Mouse (Mus musculus) midbrain, embryonic 12.5 days (tissue): Measurements from ENCODE around the gene Cfap99. TPM values are rescaled to one million over a fixed set of nuclear protein-coding genes. Genes with fewer than 3 reads are reported as not detected.

Experiments
- ATAC-seq: fragments of 200-750 bp; cut with Nextera tagmentation; 2 replicates; pipeline ENCODE4 v1.8.0; 2017; ENCODE audit warnings: low read depth, moderate TSS enrichment, moderate library complexity; ENCODE audit not compliant: low FRiP score
- H3K27ac ChIP-seq: fragments of 300-500 bp; sonication (generic); replicated peaks from 2 replicates; pipeline ENCODE4 v1.5.1; 2016; ENCODE audit warnings: mild to moderate bottlenecking
- H3K27me3 ChIP-seq: fragments of 300-500 bp; sonication (generic); 2 replicates; pipeline ENCODE4 v1.6.1; 2016; ENCODE audit warnings: mild to moderate bottlenecking
- H3K36me3 ChIP-seq: fragments of 300-500 bp; sonication (generic); 2 replicates; pipeline ENCODE4 v1.6.1; 2016
- H3K4me1 ChIP-seq: fragments of 300-500 bp; sonication (generic); 2 replicates; pipeline ENCODE4 v1.6.1; 2016
- H3K4me2 ChIP-seq: fragments of 300-500 bp; sonication (generic); replicated peaks from 2 replicates; pipeline ENCODE4 v1.6.1; 2016; ENCODE audit warnings: mild to moderate bottlenecking, moderate library complexity
- H3K4me3 ChIP-seq: fragments of 300-500 bp; sonication (generic); 2 replicates; pipeline ENCODE4 v1.5.1; 2016; ENCODE audit warnings: mild to moderate bottlenecking
- H3K9ac ChIP-seq: fragments of 300-500 bp; sonication (generic); replicated peaks from 2 replicates; pipeline ENCODE4 v1.6.1; 2016; ENCODE audit warnings: mild to moderate bottlenecking, moderate library complexity
- H3K9me3 ChIP-seq: fragments of 300-500 bp; sonication (generic); 2 replicates; pipeline ENCODE4 v1.6.1; 2016; ENCODE audit warnings: mild to moderate bottlenecking
- polyA plus RNA-seq: library from polyadenylated mRNA; unstranded; fragments of >200 nt; fragmentation: Nextera tagmentation; extraction: Ambion mirVana; gene quantifications from 2 replicates; pipeline ENCODE4 v1.2.1, GENCODE M21; 2016

The Cfap99 gene
- polyA plus RNA-seq, 1 experiment from 2014 or later: not detected

- peak overlapping the region; percentile 15 for H3K4me2 ChIP-seq
- H3K27me3 ChIP-seq: no peaks in the 10 kb centered on the region
- peaks cover 23% of the 10 kb centered on the region for H3K4me1 ChIP-seq
- no peak overlapping the region for H3K4me3 ChIP-seq
- no peak overlapping the region for H3K9ac ChIP-seq
- H3K27ac ChIP-seq: no peak overlapping the region
- no peaks in the 10 kb centered on the region for H3K36me3 ChIP-seq
- ATAC-seq: no peak
- H3K9me3 ChIP-seq: no peaks in the 10 kb centered on the region
Observed at GRCm38 (mm10) chr5:34372141-34372540, 83.7 kb downstream of the Cfap99 start.

GRCm38 (mm10) chr5:34372541-34372940, 84.1 kb downstream of the Cfap99 start:
- no peak overlapping the region for H3K9ac ChIP-seq
- H3K4me2 ChIP-seq: peak overlapping the region; percentile 15
- ATAC-seq: no peak
- H3K36me3 ChIP-seq: no peaks in the 10 kb centered on the region
- H3K4me1 ChIP-seq: peaks cover 23% of the 10 kb centered on the region
- H3K9me3 ChIP-seq: no peaks in the 10 kb centered on the region
- no peak overlapping the region for H3K27ac ChIP-seq
- no peak overlapping the region for H3K4me3 ChIP-seq
- H3K27me3 ChIP-seq: no peaks in the 10 kb centered on the region

Other genes with a start within 250 kb of the Cfap99 start
- 0.51 and 1.3 TPM in 2 replicates for gene Poln, start 119.2 kb upstream of the Cfap99 start, polyA plus RNA-seq
- 37.0 and 41.8 TPM in 2 replicates for gene Haus3, start 119.1 kb upstream of the Cfap99 start, polyA plus RNA-seq
- gene Mxd4, start 100.9 kb upstream of the Cfap99 start, polyA plus RNA-seq: 26.4 and 31.8 TPM in 2 replicates
- gene Zfyve28, start 151 bp upstream of the Cfap99 start, polyA plus RNA-seq: 1.9 and 2.5 TPM in 2 replicates
- gene Rnf4, start 47.7 kb downstream of the Cfap99 start, polyA plus RNA-seq: 155 and 172 TPM in 2 replicates
- gene Fam193a, start 81.3 kb downstream of the Cfap99 start, polyA plus RNA-seq: 17.4 and 18.9 TPM in 2 replicates
- 6.8 and 11.2 TPM in 2 replicates for gene Tnip2, start 225.4 kb downstream of the Cfap99 start, polyA plus RNA-seq
- 13.5 and 15.8 TPM in 2 replicates for gene Sh3bp2, start 237.2 kb downstream of the Cfap99 start, polyA plus RNA-seq